Mouse (Mus musculus) midbrain, embryonic 15.5 days (tissue): Measurements from ENCODE around the gene Gpr135. TPM values are rescaled to one million over a fixed set of nuclear protein-coding genes. Genes with fewer than 3 reads are reported as not detected.

Experiments
- ATAC-seq: fragments of 200-750 bp; cut with Nextera tagmentation; replicated peaks from 2 replicates; pipeline ENCODE4 v1.8.0; 2017; ENCODE audit warnings: moderate TSS enrichment
- H3K27ac ChIP-seq: fragments of 300-500 bp; sonication (generic); 2 replicates; pipeline ENCODE4 v1.5.1; 2015; ENCODE audit warnings: mild to moderate bottlenecking, inconsistent platforms
- H3K27me3 ChIP-seq: fragments of 300-500 bp; sonication (generic); replicated peaks from 2 replicates; pipeline ENCODE4 v1.6.1; 2015; ENCODE audit warnings: inconsistent platforms
- H3K36me3 ChIP-seq: fragments of 300-500 bp; sonication (generic); replicated peaks from 2 replicates; pipeline ENCODE4 v1.6.1; 2015; ENCODE audit warnings: inconsistent platforms
- H3K4me1 ChIP-seq: fragments of 300-500 bp; sonication (generic); 2 replicates; pipeline ENCODE4 v1.6.1; 2015; ENCODE audit warnings: inconsistent platforms
- H3K4me2 ChIP-seq: fragments of 300-500 bp; sonication (generic); 2 replicates; pipeline ENCODE4 v1.6.1; 2015; ENCODE audit warnings: inconsistent platforms, mild to moderate bottlenecking, moderate library complexity
- H3K4me3 ChIP-seq: fragments of 300-500 bp; sonication (generic); 2 replicates; pipeline ENCODE4 v1.5.1; 2015; ENCODE audit warnings: mild to moderate bottlenecking, inconsistent platforms
- H3K9ac ChIP-seq: fragments of 300-500 bp; sonication (generic); 2 replicates; pipeline ENCODE4 v1.6.1; 2015; ENCODE audit warnings: mild to moderate bottlenecking, inconsistent platforms
- H3K9me3 ChIP-seq: fragments of 300-500 bp; sonication (generic); 2 replicates; pipeline ENCODE4 v1.6.1; 2016; ENCODE audit warnings: inconsistent platforms
- WGBS: fragments of 180-500 bp; shearing (Covaris S2); methylation state at CpG from one replicate; pipeline ENCODE4 v1.1.7; 2015; ENCODE audit warnings: mixed read lengths; 5-methylcytosine and 5-hydroxymethylcytosine counted together
- polyA plus RNA-seq: library from polyadenylated mRNA; unstranded; fragments of >200 nt; fragmentation: Nextera tagmentation; extraction: Ambion mirVana; gene quantifications from 2 replicates; pipeline ENCODE4 v1.2.1, GENCODE M21; 2015

The Gpr135 gene
- polyA plus RNA-seq, 1 experiment from 2014 or later = 7.6 TPM

- H3K27ac ChIP-seq = peak overlapping the region; percentile 95
- H3K4me2 ChIP-seq = peak overlapping the region; percentile 80
- no peak; the same call in 1 of the 2 replicates for ATAC-seq
- H3K9me3 ChIP-seq = no peaks in the 10 kb centered on the region
- H3K4me3 ChIP-seq = peak overlapping the region; percentile 62
- no peaks in the 10 kb centered on the region for H3K27me3 ChIP-seq
- under 1% methylated on average over 31 of the region's 31 CpGs for WGBS
- peaks cover 47% of the 10 kb centered on the region for H3K4me1 ChIP-seq
- peak overlapping the region; percentile 77 for H3K9ac ChIP-seq
- H3K36me3 ChIP-seq = no peaks in the 10 kb centered on the region
These were observed 14.1 kb upstream of the Gpr135 start for GRCm38 (mm10) chr12:72085024-72085328.

- Histone ChIP-seq H3K9me3 (no peaks in the 10 kb centered on the region), H3K27me3 (no peaks in the 10 kb centered on the region), H3K4me2 (peak overlapping the region; percentile 80), H3K36me3 (no peaks in the 10 kb centered on the region), H3K4me1 (peaks cover 47% of the 10 kb centered on the region), H3K4me3 (peak overlapping the region; percentile 62), H3K9ac (peak overlapping the region; percentile 77), H3K27ac (peak overlapping the region; percentile 95)
- peak; percentile 11 for ATAC-seq
- WGBS = 3% methylated on average over 46 of the region's 46 CpGs
These were observed 13.5 kb upstream of the Gpr135 start for GRCm38 (mm10) chr12:72084261-72085023.

GRCm38 (mm10) chr12:72083265-72083664 is 12.3 kb upstream of the Gpr135 start:
- Histone ChIP-seq H3K4me3 (no peak overlapping the region), H3K4me2 (no peak overlapping the region), H3K27me3 (no peaks in the 10 kb centered on the region), H3K9ac (no peak overlapping the region), H3K27ac (no peak overlapping the region), H3K36me3 (no peaks in the 10 kb centered on the region), H3K9me3 (no peaks in the 10 kb centered on the region), H3K4me1 (peaks cover 39% of the 10 kb centered on the region)
- WGBS = 83% methylated on average over 9 of the region's 9 CpGs
- ATAC-seq = no peak

- H3K9ac ChIP-seq = no peak overlapping the region
- WGBS = 31% methylated on average over 18 of the region's 18 CpGs
- H3K27ac ChIP-seq = no peak overlapping the region
- H3K4me3 ChIP-seq = 0 out of 2 replicates have a peak overlapping the region, but pooled peaks have one; percentile 6
- H3K4me1 ChIP-seq = peaks cover 30% of the 10 kb centered on the region
- no peaks in the 10 kb centered on the region for H3K27me3 ChIP-seq
- peak overlapping the region; percentile 38 for H3K4me2 ChIP-seq
- H3K36me3 ChIP-seq = no peaks in the 10 kb centered on the region
- ATAC-seq = no peak
- no peaks in the 10 kb centered on the region for H3K9me3 ChIP-seq
These were observed 11.4 kb upstream of the Gpr135 start for GRCm38 (mm10) chr12:72082370-72082769.

GRCm38 (mm10) chr12:72081961-72082360 is 11.0 kb upstream of the Gpr135 start:
- H3K9ac ChIP-seq = no peak overlapping the region
- H3K4me2 ChIP-seq = peak overlapping the region; percentile 38
- no peak overlapping the region for H3K4me3 ChIP-seq

GRCm38 (mm10) chr12:72078248-72078647 is 7.3 kb upstream of the Gpr135 start:
- WGBS = 94% methylated on average over 3 of the region's 3 CpGs
- no peak for ATAC-seq
- no peak overlapping the region for H3K27ac ChIP-seq

More at GRCm38 (mm10) chr12:72081961-72082360, 11.0 kb upstream of the Gpr135 start:
- Histone ChIP-seq H3K27ac (no peak overlapping the region), H3K27me3 (no peaks in the 10 kb centered on the region), H3K4me1 (peaks cover 26% of the 10 kb centered on the region), H3K9me3 (no peaks in the 10 kb centered on the region), H3K36me3 (no peaks in the 10 kb centered on the region)
- WGBS = 83% methylated on average over 3 of the region's 3 CpGs
- ATAC-seq = no peak

GRCm38 (mm10) chr12:72069626-72070326 is 1.1 kb downstream of the Gpr135 start:
- Histone ChIP-seq H3K27me3 (peaks cover 3% of the 10 kb centered on the region; the same call in 1 of the 2 replicates), H3K9me3 (no peaks in the 10 kb centered on the region), H3K9ac (peak overlapping the region; percentile 75), H3K4me1 (peaks cover 12% of the 10 kb centered on the region), H3K36me3 (no peaks in the 10 kb centered on the region), H3K4me3 (peak overlapping the region; percentile 64), H3K4me2 (peak overlapping the region; percentile 85), H3K27ac (peak overlapping the region; percentile 91)
- ATAC-seq = peak; percentile 84
- WGBS = 3% methylated on average over 40 of the region's 40 CpGs

More at GRCm38 (mm10) chr12:72078248-72078647, 7.3 kb upstream of the Gpr135 start:
- Histone ChIP-seq H3K9me3 (no peaks in the 10 kb centered on the region), H3K4me1 (peaks cover 12% of the 10 kb centered on the region), H3K4me3 (no peak overlapping the region), H3K9ac (no peak overlapping the region), H3K27me3 (no peaks in the 10 kb centered on the region), H3K36me3 (no peaks in the 10 kb centered on the region), H3K4me2 (no peak overlapping the region)

GRCm38 (mm10) chr12:72057780-72058179 is 13.1 kb downstream of the Gpr135 start:
- Histone ChIP-seq H3K9me3 (no peaks in the 10 kb centered on the region), H3K4me3 (no peak overlapping the region), H3K27ac (no peak overlapping the region), H3K9ac (no peak overlapping the region), H3K4me2 (no peak overlapping the region), H3K27me3 (no peaks in the 10 kb centered on the region), H3K36me3 (no peaks in the 10 kb centered on the region), H3K4me1 (no peaks in the 10 kb centered on the region)
- no peak for ATAC-seq
- 87% methylated on average over 1 of the region's 1 CpGs for WGBS

- no peak for ATAC-seq
- 17% methylated on average over 6 of the region's 6 CpGs for WGBS
- H3K4me2 ChIP-seq = no peak overlapping the region
These were observed 17.1 kb downstream of the Gpr135 start for GRCm38 (mm10) chr12:72053851-72054250.

GRCm38 (mm10) chr12:72053303-72053702 is 17.6 kb downstream of the Gpr135 start:
- Histone ChIP-seq H3K9ac (no peak overlapping the region), H3K36me3 (no peaks in the 10 kb centered on the region), H3K4me1 (no peaks in the 10 kb centered on the region), H3K9me3 (peaks cover 8% of the 10 kb centered on the region; the same call in 1 of the 2 replicates), H3K4me2 (no peak overlapping the region), H3K27me3 (no peaks in the 10 kb centered on the region), H3K27ac (no peak overlapping the region), H3K4me3 (no peak overlapping the region)
- WGBS = 39% methylated on average over 6 of the region's 6 CpGs
- no peak for ATAC-seq

More at GRCm38 (mm10) chr12:72053851-72054250, 17.1 kb downstream of the Gpr135 start:
- Histone ChIP-seq H3K27me3 (no peaks in the 10 kb centered on the region), H3K9me3 (peaks cover 8% of the 10 kb centered on the region; the same call in 1 of the 2 replicates), H3K4me3 (no peak overlapping the region), H3K27ac (no peak overlapping the region), H3K4me1 (no peaks in the 10 kb centered on the region), H3K9ac (no peak overlapping the region), H3K36me3 (no peaks in the 10 kb centered on the region)

GRCm38 (mm10) chr12:72052571-72052970 is 18.4 kb downstream of the Gpr135 start:
- H3K9me3 ChIP-seq = peaks cover 8% of the 10 kb centered on the region; the same call in 1 of the 2 replicates
- no peak for ATAC-seq
- H3K36me3 ChIP-seq = no peaks in the 10 kb centered on the region
- H3K4me3 ChIP-seq = no peak overlapping the region
- no peak overlapping the region for H3K9ac ChIP-seq
- no peak overlapping the region for H3K4me2 ChIP-seq
- H3K27me3 ChIP-seq = no peaks in the 10 kb centered on the region
- no peak overlapping the region for H3K27ac ChIP-seq
- no peaks in the 10 kb centered on the region for H3K4me1 ChIP-seq
- 87% methylated on average over 6 of the region's 6 CpGs for WGBS

GRCm38 (mm10) chr12:72050821-72051220 is 20.1 kb downstream of the Gpr135 start:
- no peak overlapping the region for H3K4me2 ChIP-seq
- H3K9ac ChIP-seq = no peak overlapping the region
- WGBS = 87% methylated on average over 4 of the region's 4 CpGs

More at GRCm38 (mm10) chr12:72050821-72051220, 20.1 kb downstream of the Gpr135 start:
- no peak for ATAC-seq
- no peaks in the 10 kb centered on the region for H3K4me1 ChIP-seq
- no peak overlapping the region for H3K4me3 ChIP-seq
- no peaks in the 10 kb centered on the region for H3K27me3 ChIP-seq
- no peaks in the 10 kb centered on the region for H3K36me3 ChIP-seq
- H3K27ac ChIP-seq = no peak overlapping the region
- H3K9me3 ChIP-seq = peaks cover 8% of the 10 kb centered on the region; the same call in 1 of the 2 replicates
